Mouse (Mus musculus): Measurements from ENCODE around the gene C1qtnf12. TPM values are rescaled to one million over a fixed set of nuclear protein-coding genes. Genes with fewer than 3 reads are reported as not detected.

Gene C1qtnf12
- total and polyA plus RNA-seq, 3 experiments: 21.1 to 25.0 (median 24.5) TPM

- TF ChIP-seq POLR2AphosphoS2 (IDR thresholded peaks at IDR 0.05; ENCODE audit: low read depth, low read length) (no peak), TCF12 (IDR thresholded peaks at IDR 0.05; ENCODE audit: low read depth, low read length) (no peak), E2F4 (IDR thresholded peaks at IDR 0.05; ENCODE audit: insufficient replicate concordance, low read depth, low read length) (no peak), POLR2A (IDR thresholded peaks at IDR 0.05; ENCODE audit: low read depth, low read length) (no peak), CTCF (conservative IDR thresholded peaks at IDR 0.05 in 1 of 2, IDR thresholded peaks at IDR 0.05 in 1 of 2; ENCODE audit: low read depth in 2 of 2, low read length in 2 of 2) (no peak), ELF1 (IDR thresholded peaks at IDR 0.05; ENCODE audit: low read depth, low read length) (no peak), ZNF384 (IDR thresholded peaks at IDR 0.05; ENCODE audit: low read depth, low read length) (no peak), JUND (conservative IDR thresholded peaks at IDR 0.05; ENCODE audit: low read depth, low read length) (no peak), SIN3A (IDR thresholded peaks at IDR 0.05; ENCODE audit: low read length) (no peak), JUN (IDR thresholded peaks at IDR 0.05; ENCODE audit: insufficient read depth, low read depth, low read length) (no peak), ZC3H11A (IDR thresholded peaks at IDR 0.05; ENCODE audit: low read depth, low read length) (no peak), UBTF (IDR thresholded peaks at IDR 0.05; ENCODE audit: low read depth, low read length) (no peak), EP300 (IDR thresholded peaks at IDR 0.05; ENCODE audit: low read length) (no peak), ETS1 (conservative IDR thresholded peaks at IDR 0.05; ENCODE audit: low read depth, low read length) (no peak), KAT2A (IDR thresholded peaks at IDR 0.05; ENCODE audit: insufficient replicate concordance, low read length) (no peak), HCFC1 (IDR thresholded peaks at IDR 0.05; ENCODE audit: low read depth, low read length) (no peak)
- Histone ChIP-seq H3K4me1 (ENCODE audit: control insufficient read depth in 1 of 2, insufficient read depth in 2 of 2) (peaks cover 11 to 41% of the 10 kb centered on the region in 2 experiments), H3K4me2 (ENCODE audit: insufficient read depth, low read depth, poor library complexity, severe bottlenecking) (peak overlapping the region; percentile 69), H3K9ac (ENCODE audit: insufficient read depth, low read depth) (peak overlapping the region; percentile 84), H3K36me3 (replicated peaks in 1 of 2; ENCODE audit: control insufficient read depth in 1 of 2, insufficient read depth in 1 of 2, low read length in 1 of 2) (peaks cover 24 to 50% of the 10 kb centered on the region in 2 experiments), H3K79me2 (replicated peaks; ENCODE audit: control insufficient read depth, extremely low read depth, insufficient read depth, poor library complexity, severe bottlenecking) (peaks cover 48% of the 10 kb centered on the region), H3K9me3 (replicated peaks; ENCODE audit: low read length) (peaks cover 4% of the 10 kb centered on the region), H3K27ac (ENCODE audit: insufficient read depth, low read depth) (peak overlapping the region; percentile 85), H3K4me3 (replicated peaks in 1 of 3; ENCODE audit: low read depth in 2 of 3, low read length in 2 of 3, poor library complexity in 1 of 3) (peak overlapping the region; percentile 81 to 99 (median 89)), H3K27me3 (replicated peaks) (no peaks in the 10 kb centered on the region)
- DNase-seq (ENCODE audit: extremely low read depth): no peak
- dilution Hi-C loops (cut with MboI; ENCODE audit: extremely low pct_ligation_motif_present, extremely low pct_unique_long_range_greater_than_20kb, low sequenced_read_pairs): no loop called here
- in situ Hi-C loops (cut with MboI; ENCODE audit: low pct_ligation_motif_present, low pct_unique_long_range_greater_than_20kb, low sequenced_read_pairs): no loop called here
Measured at GRCm38 (mm10) chr4:155993606-155994005, 31.5 kb downstream of the C1qtnf12 start.

GRCm38 (mm10) chr4:156004109-156004508, 42.0 kb downstream of the C1qtnf12 start:
- H3K27me3 ChIP-seq (replicated peaks): no peaks in the 10 kb centered on the region
- in situ Hi-C loops (cut with MboI; ENCODE audit: low pct_ligation_motif_present, low pct_unique_long_range_greater_than_20kb, low sequenced_read_pairs): no loop called here
- no peak overlapping the region for H3K9ac ChIP-seq (ENCODE audit: insufficient read depth, low read depth)
- H3K27ac ChIP-seq (ENCODE audit: insufficient read depth, low read depth): no peak overlapping the region
- TF ChIP-seq ZKSCAN1 (IDR thresholded peaks at IDR 0.05; ENCODE audit: borderline replicate concordance, low read depth, low read length) (no peak), PAX5 (IDR thresholded peaks at IDR 0.05; ENCODE audit: low read length) (no peak), ELF1 (IDR thresholded peaks at IDR 0.05; ENCODE audit: low read depth, low read length) (no peak)
- dilution Hi-C loops (cut with MboI; ENCODE audit: extremely low pct_ligation_motif_present, extremely low pct_unique_long_range_greater_than_20kb, low sequenced_read_pairs): no loop called here
- H3K4me1 ChIP-seq (ENCODE audit: control insufficient read depth in 1 of 2, insufficient read depth in 2 of 2): peaks cover 3 to 14% of the 10 kb centered on the region in 2 experiments; a peak in 3 of 4 replicates
- no peak for DNase-seq (ENCODE audit: extremely low read depth)
- H3K4me2 ChIP-seq (ENCODE audit: insufficient read depth, low read depth, poor library complexity, severe bottlenecking): no peak overlapping the region
- no peaks in the 10 kb centered on the region for H3K9me3 ChIP-seq (replicated peaks; ENCODE audit: low read length)
- no peaks in the 10 kb centered on the region; the same call in 1 of the 2 replicates for H3K79me2 ChIP-seq (replicated peaks; ENCODE audit: control insufficient read depth, extremely low read depth, insufficient read depth, poor library complexity, severe bottlenecking)
- no peak overlapping the region for H3K4me3 ChIP-seq (replicated peaks in 1 of 3; ENCODE audit: low read depth in 2 of 3, low read length in 2 of 3, poor library complexity in 1 of 3)
- H3K36me3 ChIP-seq (replicated peaks in 1 of 2; ENCODE audit: control insufficient read depth in 1 of 2, insufficient read depth in 1 of 2, low read length in 1 of 2): peaks cover 79 to 90% of the 10 kb centered on the region in 2 experiments
